Mouse (Mus musculus): ENCODE measurements around the gene Aff1. TPM values are rescaled to one million over a fixed set of nuclear protein-coding genes. Genes with fewer than 3 reads are reported as not detected.

Gene Aff1
- polyA plus RNA-seq, 1 experiment = not detected

- Histone ChIP-seq H3K4me1 (ENCODE audit: control insufficient read depth, insufficient read depth, low read length) (peaks cover 6% of the 10 kb centered on the region), H3K27ac (ENCODE audit: insufficient read depth, low read depth, low read length) (no peak overlapping the region), H3K4me3 (ENCODE audit: insufficient read depth, low read depth, low read length) (no peak overlapping the region)
- 91% methylated on average over 11 of the region's 11 CpGs for WGBS
- no peak for TF ChIP-seq CTCF (IDR thresholded peaks at IDR 0.05; ENCODE audit: insufficient read depth, low read depth, low read length)
- no peak for TF ChIP-seq POLR2A (IDR thresholded peaks at IDR 0.05; ENCODE audit: insufficient read depth, low read depth, low read length)
Measured at GRCm38 (mm10) chr5:103860622-103861021, 168.4 kb downstream of the Aff1 start.

DNA sequence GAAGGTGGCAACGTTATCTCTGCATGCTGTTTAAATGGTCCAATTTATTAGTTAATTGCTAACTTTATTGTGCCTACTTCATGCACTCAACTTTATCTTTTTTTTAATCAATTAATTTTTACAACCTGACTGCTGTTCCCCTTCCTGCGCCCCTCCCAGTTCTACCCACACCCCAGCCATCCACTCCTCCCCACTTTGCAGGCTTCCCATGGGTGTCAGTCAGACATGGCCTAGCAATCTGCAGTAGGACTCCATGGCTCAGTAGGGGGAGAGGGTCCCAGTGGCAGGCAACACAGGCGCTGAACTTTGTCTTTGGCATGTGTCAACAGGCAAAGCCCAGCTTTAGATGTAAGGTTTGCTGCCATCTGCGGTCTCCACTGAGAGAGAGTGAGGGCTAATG is 171.6 kb downstream of the Aff1 start:
- Histone ChIP-seq H3K27ac (ENCODE audit: insufficient read depth, low read depth, low read length) (no peak overlapping the region), H3K4me3 (ENCODE audit: insufficient read depth, low read depth, low read length) (no peak overlapping the region), H3K4me1 (ENCODE audit: control insufficient read depth, insufficient read depth, low read length) (no peaks in the 10 kb centered on the region; the same call in 1 of the 2 replicates)
- no peak for TF ChIP-seq CTCF (IDR thresholded peaks at IDR 0.05; ENCODE audit: insufficient read depth, low read depth, low read length)
- 88% methylated on average over 4 of the region's 4 CpGs for WGBS

- 0 out of 2 replicates have a peak, but pooled peaks cover 2% of the 10 kb centered on the region for H3K4me1 ChIP-seq (ENCODE audit: control insufficient read depth, insufficient read depth, low read length)
- 75% methylated on average over 15 of the region's 15 CpGs for WGBS
- no peak overlapping the region for H3K27ac ChIP-seq (ENCODE audit: insufficient read depth, low read depth, low read length)
- no peak for TF ChIP-seq POLR2A (IDR thresholded peaks at IDR 0.05; ENCODE audit: insufficient read depth, low read depth, low read length)
- TF ChIP-seq CTCF (IDR thresholded peaks at IDR 0.05; ENCODE audit: insufficient read depth, low read depth, low read length) = no peak
- no peak overlapping the region for H3K4me3 ChIP-seq (ENCODE audit: insufficient read depth, low read depth, low read length)
Measured at GRCm38 (mm10) chr5:103889766-103890165, 197.6 kb downstream of the Aff1 start.

DNA sequence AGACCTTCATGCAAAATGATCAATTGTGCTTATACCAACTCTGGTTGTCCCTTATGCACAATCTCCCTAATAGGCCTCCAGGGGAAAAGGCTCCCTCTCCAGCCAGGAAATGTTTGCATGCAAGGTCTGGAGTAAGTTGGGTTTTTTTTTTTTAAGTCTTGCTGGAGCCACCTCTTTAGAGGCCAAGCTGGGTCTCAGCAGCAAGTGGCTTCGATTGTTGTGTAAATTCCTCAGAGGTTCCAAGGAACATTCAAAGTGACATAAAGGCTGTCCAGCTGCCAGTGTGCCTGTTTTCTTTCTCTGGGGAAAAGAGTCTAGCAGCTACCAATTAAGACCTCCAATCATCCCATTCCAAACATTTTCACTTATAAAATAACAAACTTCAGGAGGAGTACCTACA is 206.1 kb downstream of the Aff1 start:
- 20% methylated on average over 1 of the region's 1 CpGs for WGBS
- TF ChIP-seq POLR2A (IDR thresholded peaks at IDR 0.05; ENCODE audit: insufficient read depth, low read depth, low read length) (no peak), CTCF (IDR thresholded peaks at IDR 0.05; ENCODE audit: insufficient read depth, low read depth, low read length) (no peak)
- Histone ChIP-seq H3K27ac (ENCODE audit: insufficient read depth, low read depth, low read length) (no peak overlapping the region), H3K4me1 (ENCODE audit: control insufficient read depth, insufficient read depth, low read length) (peaks cover 14% of the 10 kb centered on the region), H3K4me3 (ENCODE audit: insufficient read depth, low read depth, low read length) (no peak overlapping the region)

Other genes starting within 250 kb of the Aff1 start
- gene Slc10a6, start 63.0 kb upstream of the Aff1 start, polyA plus RNA-seq (2012; ENCODE audit: insufficient read depth, insufficient read length, low replicate concordance, missing spikeins) = not detected in 2 replicates
- not detected in 2 replicates for gene 1700016H13Rik, start 36.4 kb upstream of the Aff1 start, polyA plus RNA-seq (2012; ENCODE audit: insufficient read depth, insufficient read length, low replicate concordance, missing spikeins)
- gene Klhl8, start 218.9 kb downstream of the Aff1 start, polyA plus RNA-seq (2012; ENCODE audit: insufficient read depth, insufficient read length, low replicate concordance, missing spikeins) = not detected in 2 replicates

All from olfactory bulb, adult 2 months (tissue).